Mouse (Mus musculus): ENCODE results near the gene Dpm1.

Dpm1 gene

DNA sequence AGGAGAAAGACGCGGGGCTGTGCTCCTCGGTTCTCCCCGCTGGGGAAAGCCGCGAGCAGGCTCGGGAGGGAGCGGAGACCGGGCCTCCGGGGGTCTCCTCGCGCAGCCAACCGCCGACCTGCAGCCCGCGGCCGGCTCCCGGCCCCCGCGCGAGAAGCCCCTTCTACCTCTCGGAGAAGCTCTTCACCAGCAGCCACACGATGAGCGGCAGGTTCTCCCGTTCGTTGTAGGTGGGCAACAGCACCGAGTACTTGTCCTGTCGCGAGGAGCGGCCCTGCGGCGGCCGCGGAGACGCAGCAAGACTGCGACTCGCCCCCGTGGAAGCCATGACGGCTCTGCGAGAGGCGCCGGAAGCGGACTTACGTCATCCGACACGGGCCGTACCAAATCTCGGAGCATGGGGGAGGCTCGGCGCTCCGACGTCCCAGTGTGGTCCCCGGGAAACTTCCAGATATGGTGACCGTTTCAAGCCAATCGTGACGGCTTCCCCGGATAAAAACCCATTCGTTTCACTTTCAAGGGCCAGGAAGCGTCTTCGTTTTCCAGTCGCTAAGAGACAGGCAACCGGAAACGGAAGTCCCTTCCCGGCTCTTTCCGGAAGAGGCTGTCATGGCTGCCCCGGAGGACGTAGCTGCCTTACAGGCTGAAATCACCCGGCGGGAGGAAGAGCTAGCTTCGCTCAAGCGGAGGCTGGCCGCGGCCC, at the start of gene Dpm1, which contains the start of the genes Gm20716 and Mocs3:
TSS of gene Dpm1 (minus strand) at position 566 of the 703 bp plus-strand sequence.
TSS of gene Gm20716 (minus strand) at position 339 of the 703 bp plus-strand sequence.
TSS of gene Mocs3 (plus strand) at position 597 of the 703 bp plus-strand sequence.
- in situ Hi-C loops (cut with MseI, MboI): loop anchor here in 1 of 2 experiments (25.0 kb wide), 1 partner anchor 632 kb away; no protein-coding TSS in a partner anchor

DNA sequence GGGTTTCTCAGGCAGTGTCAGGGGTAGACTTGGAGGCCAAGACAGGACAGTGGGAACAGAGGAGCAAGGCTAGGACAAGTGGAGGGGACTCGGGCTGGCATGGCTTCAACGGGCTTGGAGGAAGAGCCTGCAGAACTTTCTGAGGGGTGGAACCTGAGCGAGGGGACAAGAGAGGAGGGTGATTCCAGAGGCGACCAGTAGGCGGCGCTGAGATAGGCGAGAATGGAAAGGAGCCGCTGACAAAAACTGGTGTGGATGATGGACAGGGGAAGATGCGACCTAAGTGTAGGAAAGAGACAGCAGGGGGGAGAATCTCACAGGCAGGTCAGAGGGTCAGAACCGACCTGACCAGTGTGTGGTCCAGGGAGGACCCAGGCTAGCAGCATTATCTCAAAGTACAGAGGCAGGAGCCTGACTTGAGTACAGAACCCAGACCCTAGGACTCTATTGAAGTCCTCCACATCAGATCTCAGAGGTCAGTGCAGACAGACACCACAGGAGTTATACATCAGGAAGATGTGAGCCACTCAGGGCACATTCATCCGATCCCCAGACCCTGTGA, 44.1 kb upstream of the Dpm1 start:
- in situ Hi-C loops (cut with MseI, MboI): loop anchor here (25.0 kb wide), 1 partner anchor 363 kb away; no protein-coding TSS in a partner anchor

GRCm38 (mm10) chr2:168273387-168273786, 43.0 kb upstream of the Dpm1 start:
- in situ Hi-C loops (cut with MseI, MboI): loop anchor here (25.0 kb wide), 1 partner anchor 364 kb away; no protein-coding TSS in a partner anchor

GRCm38 (mm10) chr2:168268033-168268432, 37.6 kb upstream of the Dpm1 start:
- in situ Hi-C loops (cut with MseI, MboI): loop anchor here (25.0 kb wide), 1 partner anchor 369 kb away; no protein-coding TSS in a partner anchor

GRCm38 (mm10) chr2:168260900-168261299, 30.5 kb upstream of the Dpm1 start:
- in situ Hi-C loops (cut with MseI, MboI): loop anchor here (25.0 kb wide), 1 partner anchor 376 kb away; no protein-coding TSS in a partner anchor

DNA sequence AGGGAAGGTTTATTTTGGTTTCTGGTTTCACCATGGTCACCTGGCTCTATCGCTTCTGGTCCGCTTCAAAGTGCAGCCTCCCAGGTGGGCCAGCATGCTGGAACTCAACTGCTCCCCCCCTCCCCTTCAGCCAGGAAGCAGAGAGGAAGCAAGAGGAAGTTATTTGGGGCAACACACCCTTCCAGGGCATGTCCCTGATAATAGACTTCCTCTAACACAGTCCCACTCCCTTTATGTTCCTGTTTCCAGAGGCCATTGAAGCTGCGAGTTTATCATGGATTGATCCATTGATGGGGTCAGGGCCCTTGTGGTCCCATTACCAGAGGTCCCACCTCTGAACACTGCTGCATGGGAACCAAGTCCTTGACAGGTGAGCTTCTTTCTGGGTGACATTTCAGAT, 29.7 kb upstream of the Dpm1 start:
- in situ Hi-C loops (cut with MseI, MboI): loop anchor here (25.0 kb wide), 1 partner anchor 377 kb away; no protein-coding TSS in a partner anchor

DNA sequence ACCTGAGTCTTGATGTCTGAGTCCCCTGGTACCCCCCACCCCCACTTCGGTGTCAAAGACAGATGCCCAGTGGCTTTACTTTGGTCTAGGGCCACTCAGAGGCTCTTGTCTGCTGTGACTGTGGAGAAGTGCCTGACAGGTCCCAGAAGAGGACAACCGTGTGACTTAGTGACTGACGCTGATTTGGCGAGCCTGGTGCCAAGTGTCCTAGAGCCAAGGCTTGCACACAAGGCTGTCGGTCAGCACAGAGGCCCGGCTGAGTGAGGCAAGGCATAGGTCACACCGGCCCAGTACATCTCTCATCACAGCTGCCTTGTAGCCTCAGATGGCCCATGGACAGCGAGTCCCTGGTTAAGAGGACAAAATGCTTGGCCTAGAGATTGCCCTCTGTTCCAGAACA, 28.7 kb upstream of the Dpm1 start:
- in situ Hi-C loops (cut with MseI, MboI): loop anchor here (25.0 kb wide), 1 partner anchor 378 kb away; no protein-coding TSS in a partner anchor

- in situ Hi-C loops (cut with MseI, MboI): loop anchor here (25.0 kb wide), 1 partner anchor 380 kb away; no protein-coding TSS in a partner anchor
These were observed 26.8 kb upstream of the Dpm1 start for GRCm38 (mm10) chr2:168257188-168257587.

DNA sequence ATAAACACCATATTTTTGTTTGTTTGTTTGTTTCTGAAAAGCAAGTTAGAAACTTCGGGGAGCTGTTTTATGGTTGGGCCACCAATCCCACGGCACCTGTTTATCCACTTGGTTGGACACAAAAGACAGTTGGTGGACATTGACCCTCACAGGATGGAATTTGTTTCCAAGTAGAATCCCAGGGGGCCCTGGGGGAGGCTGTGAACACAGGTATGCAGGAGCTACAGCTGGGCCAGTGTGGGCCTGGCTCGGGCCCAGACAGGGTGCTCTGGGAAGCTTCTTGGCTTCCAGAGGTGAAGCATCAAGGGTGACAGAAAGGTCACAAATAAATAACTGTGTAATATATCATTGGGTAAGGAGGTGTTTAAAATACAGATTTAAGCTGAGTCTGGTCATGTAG, 26.1 kb upstream of the Dpm1 start:
- in situ Hi-C loops (cut with MseI, MboI): loop anchor here (25.0 kb wide), 1 partner anchor 381 kb away; no protein-coding TSS in a partner anchor

GRCm38 (mm10) chr2:168253822-168254221, 23.4 kb upstream of the Dpm1 start:
- in situ Hi-C loops (cut with MseI, MboI): loop anchor here (5.0 to 25.0 kb wide), 2 partner anchors 198 to 383 kb away; no protein-coding TSS in a partner anchor

GRCm38 (mm10) chr2:168252639-168253292, 22.4 kb upstream of the Dpm1 start:
- in situ Hi-C loops (cut with MseI, MboI): loop anchor here (5.0 to 25.0 kb wide), 2 partner anchors 200 to 385 kb away; no protein-coding TSS in a partner anchor

DNA sequence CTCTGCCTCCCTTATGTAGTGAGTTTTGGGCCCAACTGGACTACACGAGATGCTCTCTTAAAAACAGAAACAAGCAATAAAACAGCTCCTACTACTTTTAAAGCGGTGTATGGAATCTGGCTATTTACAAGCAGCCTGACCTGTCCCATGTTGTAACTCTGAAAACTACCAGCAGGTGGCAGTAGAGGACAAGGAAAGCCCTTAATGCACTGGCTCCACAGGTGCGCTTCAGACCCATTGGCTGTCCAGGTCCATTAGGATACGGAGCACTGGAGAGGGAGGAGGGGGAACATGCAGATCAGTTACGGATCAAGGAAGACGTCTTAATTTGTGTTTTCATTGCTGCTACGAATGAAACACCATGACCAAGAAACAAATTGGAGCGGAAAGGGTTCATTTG, 19.9 kb upstream of the Dpm1 start:
- in situ Hi-C loops (cut with MseI, MboI): loop anchor here (5.0 to 25.0 kb wide), 2 partner anchors 202 to 387 kb away; no protein-coding TSS in a partner anchor

GRCm38 (mm10) chr2:168248856-168249245, 18.5 kb upstream of the Dpm1 start:
- in situ Hi-C loops (cut with MseI, MboI): loop anchor here in 1 of 2 experiments (5.0 to 25.0 kb wide), 2 partner anchors 193 to 613 kb away; no protein-coding TSS in a partner anchor

DNA sequence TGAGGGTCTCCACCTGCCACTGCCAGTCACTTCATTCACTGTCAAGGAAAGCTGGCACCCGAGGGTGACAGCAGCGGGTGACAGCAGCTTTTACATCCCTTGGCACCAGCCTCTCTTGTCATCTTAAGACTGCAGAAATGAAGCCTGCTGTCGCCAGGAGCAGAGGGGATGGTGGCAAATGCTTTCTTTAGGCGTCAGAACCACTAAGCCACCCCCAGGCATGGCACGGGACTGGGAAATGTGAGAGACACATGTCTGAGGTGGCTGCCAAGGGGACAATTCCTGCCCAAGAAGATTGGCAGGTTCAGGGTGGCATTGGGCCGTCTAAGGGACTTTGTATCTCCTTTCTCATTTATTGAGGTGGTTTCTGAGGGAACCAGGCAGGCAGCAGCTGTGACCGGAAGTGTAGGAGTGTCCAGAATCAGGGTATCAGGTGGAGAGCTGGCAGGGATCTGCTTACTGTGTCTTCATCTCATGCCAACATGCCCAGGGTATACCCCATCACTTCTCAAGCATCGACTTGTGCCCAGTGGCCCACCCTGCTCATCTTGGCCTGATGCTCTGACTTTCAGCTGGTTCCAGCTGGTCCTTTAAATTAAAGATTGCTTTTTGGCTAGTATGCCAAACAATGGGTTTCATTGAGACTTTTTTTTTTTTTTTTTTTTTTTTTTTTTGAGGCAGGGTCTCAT, 17.9 kb upstream of the Dpm1 start:
- in situ Hi-C loops (cut with MseI, MboI): loop anchor here in 1 of 2 experiments (5.0 to 25.0 kb wide), 2 partner anchors 194 to 614 kb away; no protein-coding TSS in a partner anchor

DNA sequence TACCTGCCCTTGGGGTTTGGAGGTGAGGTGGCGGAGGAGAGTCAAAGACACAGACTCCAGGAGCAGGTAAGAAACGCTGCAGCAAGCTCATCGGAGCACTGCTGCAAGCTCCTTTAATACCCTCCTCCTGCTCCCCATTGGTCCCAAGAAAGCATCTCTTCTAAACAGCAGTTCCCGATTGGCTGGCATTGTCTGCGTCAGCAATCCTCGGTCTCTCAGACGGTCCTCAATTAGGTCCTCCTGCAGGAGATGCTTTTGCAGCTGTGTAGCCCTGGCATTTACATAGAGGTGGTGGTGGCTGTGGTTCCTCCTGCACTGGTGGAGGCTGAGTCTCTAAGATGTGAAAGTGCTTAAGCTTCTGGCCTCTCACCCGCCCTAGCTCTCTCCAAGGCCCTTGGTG, 15.2 kb upstream of the Dpm1 start:
- in situ Hi-C loops (cut with MseI, MboI): loop anchor here in 1 of 2 experiments (5.0 to 25.0 kb wide), 2 partner anchors 197 to 617 kb away; no protein-coding TSS in a partner anchor

- in situ Hi-C loops (cut with MseI, MboI): loop anchor here in 1 of 2 experiments (25.0 kb wide), 1 partner anchor 619 kb away; no protein-coding TSS in a partner anchor
These were observed 12.9 kb upstream of the Dpm1 start for GRCm38 (mm10) chr2:168243278-168243677.

DNA sequence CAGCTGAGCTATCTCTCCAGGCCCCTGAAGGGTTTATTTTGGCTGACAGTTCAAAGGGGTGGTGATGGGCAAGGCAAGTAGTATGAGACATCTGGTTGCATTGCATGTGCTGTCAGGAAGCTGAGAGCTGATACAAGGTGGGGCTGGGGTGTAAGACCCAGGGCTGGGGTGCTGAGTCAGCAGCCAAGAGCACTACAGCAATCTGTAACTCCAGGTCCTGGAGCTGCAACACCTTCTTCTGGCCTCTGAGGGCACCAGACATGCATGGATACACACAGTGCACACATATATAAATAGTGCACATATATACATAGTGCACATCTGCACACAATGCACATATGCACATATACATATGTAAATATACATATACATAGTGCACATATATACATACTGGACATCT, 12.4 kb upstream of the Dpm1 start:
- in situ Hi-C loops (cut with MseI, MboI): loop anchor here in 1 of 2 experiments (25.0 kb wide), 1 partner anchor 619 kb away; no protein-coding TSS in a partner anchor

- in situ Hi-C loops (cut with MseI, MboI): loop anchor here in 1 of 2 experiments (25.0 kb wide), 1 partner anchor 624 kb away; no protein-coding TSS in a partner anchor
These were observed 7.9 kb upstream of the Dpm1 start for GRCm38 (mm10) chr2:168238335-168238734.

DNA sequence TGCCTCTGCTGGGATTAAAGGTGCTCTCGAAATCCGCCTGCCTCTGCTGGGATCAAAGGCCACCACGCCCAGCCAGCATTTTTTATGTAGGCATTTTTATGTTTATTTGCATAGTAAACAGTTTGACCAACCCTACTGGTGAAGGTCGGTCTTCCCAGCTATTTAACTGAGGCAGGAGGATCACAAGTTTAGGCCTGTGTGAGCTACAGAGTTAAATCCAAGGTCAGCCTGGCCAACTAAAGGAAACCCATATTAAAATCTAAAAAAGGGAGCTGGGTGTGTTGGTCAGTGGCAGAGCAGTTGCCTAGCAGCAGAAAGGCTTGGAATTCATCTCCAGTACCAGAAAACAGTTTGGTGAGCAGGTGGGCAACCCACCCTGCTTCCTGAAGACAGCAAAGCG, 2.9 kb upstream of the Dpm1 start:
- in situ Hi-C loops (cut with MseI, MboI): loop anchor here in 1 of 2 experiments (25.0 kb wide), 1 partner anchor 629 kb away; no protein-coding TSS in a partner anchor

GRCm38 (mm10) chr2:168231471-168231829, 1.1 kb upstream of the Dpm1 start:
- in situ Hi-C loops (cut with MseI, MboI): loop anchor here in 1 of 2 experiments (25.0 kb wide), 1 partner anchor 631 kb away; no protein-coding TSS in a partner anchor

Data from mouse trophoblast stem cell (cell line).